Mouse (Mus musculus) heart, embryonic 11.5 days (tissue): ENCODE data around the gene Bbx. TPM values are rescaled to one million over a fixed set of nuclear protein-coding genes. Genes with fewer than 3 reads are reported as not detected.
A peak's percentile ranks its signal among the peaks of the same experiment; 100 is the strongest.

Experiments used
- ATAC-seq: fragments of 200-750 bp; cut with Nextera tagmentation; replicated peaks from 2 replicates; pipeline ENCODE4 v1.8.0; 2017; ENCODE audit warnings: moderate library complexity; ENCODE audit not compliant: insufficient number of reproducible peaks, low FRiP score, low TSS enrichment
- H3K27ac ChIP-seq: fragments of 300-500 bp; sonication (generic); 2 replicates; pipeline ENCODE4 v1.5.1; 2014; ENCODE audit warnings: mild to moderate bottlenecking, low read depth, low read length
- H3K27me3 ChIP-seq: fragments of 300-500 bp; sonication (generic); 2 replicates; pipeline ENCODE4 v1.6.1; 2014; ENCODE audit warnings: mild to moderate bottlenecking, low read length, mixed read lengths; ENCODE audit not compliant: control insufficient read depth, insufficient read depth
- H3K36me3 ChIP-seq: fragments of 300-500 bp; sonication (generic); 2 replicates; pipeline ENCODE4 v1.6.1; 2014; ENCODE audit warnings: mild to moderate bottlenecking, low read length, moderate library complexity, mixed read lengths; ENCODE audit not compliant: control insufficient read depth, insufficient read depth
- H3K4me1 ChIP-seq: fragments of 300-500 bp; sonication (generic); 2 replicates; pipeline ENCODE4 v1.6.1; 2014; ENCODE audit warnings: low read length; ENCODE audit not compliant: control insufficient read depth, insufficient read depth
- H3K4me2 ChIP-seq: fragments of 300-500 bp; sonication (generic); 2 replicates; pipeline ENCODE4 v1.6.1; 2014; ENCODE audit warnings: mild to moderate bottlenecking, moderate library complexity
- H3K4me3 ChIP-seq: fragments of 300-500 bp; sonication (generic); 2 replicates; pipeline ENCODE4 v1.5.1; 2014; ENCODE audit warnings: low read depth, low read length
- H3K9ac ChIP-seq: fragments of 300-500 bp; sonication (generic); 2 replicates; pipeline ENCODE4 v1.6.1; 2014; ENCODE audit warnings: mild to moderate bottlenecking, low read depth, low read length, moderate library complexity
- H3K9me3 ChIP-seq: fragments of 300-500 bp; sonication (generic); replicated peaks from 2 replicates; pipeline ENCODE4 v1.6.1; 2016; ENCODE audit warnings: low read length; ENCODE audit not compliant: control insufficient read depth
- WGBS: fragments of 180-500 bp; shearing (Covaris S2); extraction: QIAGEN DNeasy Blood & Tissue Kit; methylation state at CpG from one replicate; pipeline ENCODE4 v1.1.7; 2014; ENCODE audit not compliant: insufficient replicate concordance; 5-methylcytosine and 5-hydroxymethylcytosine counted together
- polyA plus RNA-seq: library from polyadenylated mRNA; unstranded; fragments of >200 nt; fragmentation: Nextera tagmentation; extraction: Ambion mirVana; gene quantifications from 2 replicates; pipeline ENCODE4 v1.2.1, GENCODE M21; 2014

The Bbx gene
- polyA plus RNA-seq, 1 experiment from 2014 or later, result 40.2 TPM

- no peaks in the 10 kb centered on the region for H3K4me1 ChIP-seq
- H3K4me2 ChIP-seq, result no peak overlapping the region
- no peak overlapping the region for H3K9ac ChIP-seq
- ATAC-seq, result no peak
- H3K9me3 ChIP-seq, result no peaks in the 10 kb centered on the region
- H3K4me3 ChIP-seq, result no peak overlapping the region
- H3K27ac ChIP-seq, result no peak overlapping the region
- peaks cover 12% of the 10 kb centered on the region for H3K36me3 ChIP-seq
- no peaks in the 10 kb centered on the region for H3K27me3 ChIP-seq
- 84% methylated on average over 7 of the region's 7 CpGs for WGBS
Observed at GRCm38 (mm10) chr16:50201546-50202151, 230.5 kb downstream of the Bbx start.

GRCm38 (mm10) chr16:50200214-50200613, 232.0 kb downstream of the Bbx start:
- Histone ChIP-seq H3K4me1 (no peaks in the 10 kb centered on the region), H3K27me3 (no peaks in the 10 kb centered on the region), H3K4me2 (no peak overlapping the region), H3K9me3 (no peaks in the 10 kb centered on the region), H3K4me3 (no peak overlapping the region), H3K27ac (no peak overlapping the region), H3K9ac (no peak overlapping the region), H3K36me3 (peaks cover 12% of the 10 kb centered on the region)
- WGBS, result 93% methylated on average over 15 of the region's 15 CpGs
- no peak for ATAC-seq

GRCm38 (mm10) chr16:50196118-50196517, 236.1 kb downstream of the Bbx start:
- WGBS, result 84% methylated on average over 4 of the region's 4 CpGs
- Histone ChIP-seq H3K9me3 (no peaks in the 10 kb centered on the region), H3K4me3 (no peak overlapping the region), H3K4me2 (no peak overlapping the region), H3K27me3 (no peaks in the 10 kb centered on the region), H3K4me1 (no peaks in the 10 kb centered on the region; the same call in 1 of the 2 replicates), H3K9ac (no peak overlapping the region), H3K36me3 (peaks cover 12% of the 10 kb centered on the region), H3K27ac (no peak overlapping the region)
- ATAC-seq, result no peak

GRCm38 (mm10) chr16:50192626-50193025, 239.6 kb downstream of the Bbx start:
- ATAC-seq, result no peak
- Histone ChIP-seq H3K9me3 (no peaks in the 10 kb centered on the region), H3K4me1 (no peaks in the 10 kb centered on the region; the same call in 1 of the 2 replicates), H3K27ac (no peak overlapping the region), H3K4me3 (no peak overlapping the region), H3K9ac (no peak overlapping the region), H3K27me3 (no peaks in the 10 kb centered on the region), H3K36me3 (no peaks in the 10 kb centered on the region), H3K4me2 (no peak overlapping the region)
- WGBS, result 97% methylated on average over 1 of the region's 1 CpGs

GRCm38 (mm10) chr16:50189108-50189507, 243.1 kb downstream of the Bbx start:
- WGBS, result 61% methylated on average over 6 of the region's 6 CpGs
- H3K27me3 ChIP-seq, result no peaks in the 10 kb centered on the region

GRCm38 (mm10) chr16:50186604-50187003, 245.6 kb downstream of the Bbx start:
- H3K9ac ChIP-seq, result no peak overlapping the region
- H3K9me3 ChIP-seq, result no peaks in the 10 kb centered on the region
- WGBS, result 45% methylated on average over 6 of the region's 6 CpGs
- H3K27ac ChIP-seq, result no peak overlapping the region
- H3K27me3 ChIP-seq, result no peaks in the 10 kb centered on the region
- H3K4me2 ChIP-seq, result no peak overlapping the region
- no peaks in the 10 kb centered on the region for H3K36me3 ChIP-seq
- peaks cover 7% of the 10 kb centered on the region; the same call in 1 of the 2 replicates for H3K4me1 ChIP-seq
- ATAC-seq, result no peak
- H3K4me3 ChIP-seq, result no peak overlapping the region

More at GRCm38 (mm10) chr16:50189108-50189507, 243.1 kb downstream of the Bbx start:
- H3K4me2 ChIP-seq, result no peak overlapping the region
- H3K27ac ChIP-seq, result no peak overlapping the region
- no peak overlapping the region for H3K9ac ChIP-seq
- H3K4me3 ChIP-seq, result no peak overlapping the region
- H3K9me3 ChIP-seq, result no peaks in the 10 kb centered on the region
- ATAC-seq, result no peak
- H3K4me1 ChIP-seq, result peaks cover 7% of the 10 kb centered on the region
- no peaks in the 10 kb centered on the region for H3K36me3 ChIP-seq

- no peak overlapping the region for H3K9ac ChIP-seq
- H3K4me1 ChIP-seq, result peaks cover 7% of the 10 kb centered on the region; the same call in 1 of the 2 replicates
- no peaks in the 10 kb centered on the region for H3K27me3 ChIP-seq
- ATAC-seq, result 0 out of 2 replicates have a peak, but pooled peaks have one; percentile 22
- H3K4me3 ChIP-seq, result no peak overlapping the region
- WGBS, result 10% methylated on average over 5 of the region's 5 CpGs
- H3K9me3 ChIP-seq, result no peaks in the 10 kb centered on the region
- H3K4me2 ChIP-seq, result no peak overlapping the region
- H3K27ac ChIP-seq, result no peak overlapping the region
- H3K36me3 ChIP-seq, result no peaks in the 10 kb centered on the region
Observed at GRCm38 (mm10) chr16:50185041-50185440, 247.1 kb downstream of the Bbx start.

GRCm38 (mm10) chr16:50182988-50183387, 249.2 kb downstream of the Bbx start:
- H3K27ac ChIP-seq, result no peak overlapping the region
- H3K36me3 ChIP-seq, result no peaks in the 10 kb centered on the region
- H3K9ac ChIP-seq, result no peak overlapping the region
- peaks cover 7% of the 10 kb centered on the region; the same call in 1 of the 2 replicates for H3K4me1 ChIP-seq
- no peaks in the 10 kb centered on the region for H3K27me3 ChIP-seq
- H3K9me3 ChIP-seq, result no peaks in the 10 kb centered on the region
- no peak overlapping the region for H3K4me2 ChIP-seq
- 64% methylated on average over 8 of the region's 8 CpGs for WGBS
- no peak for ATAC-seq
- no peak overlapping the region for H3K4me3 ChIP-seq

GRCm38 (mm10) chr16:50182561-50182960, 249.6 kb downstream of the Bbx start:
- WGBS, result 73% methylated on average over 10 of the region's 10 CpGs
- no peak overlapping the region for H3K4me2 ChIP-seq
- no peak overlapping the region for H3K4me3 ChIP-seq
- no peaks in the 10 kb centered on the region for H3K9me3 ChIP-seq
- no peak for ATAC-seq
- peaks cover 7% of the 10 kb centered on the region; the same call in 1 of the 2 replicates for H3K4me1 ChIP-seq
- no peaks in the 10 kb centered on the region for H3K27me3 ChIP-seq
- H3K9ac ChIP-seq, result no peak overlapping the region
- H3K27ac ChIP-seq, result no peak overlapping the region
- no peaks in the 10 kb centered on the region for H3K36me3 ChIP-seq
